Mouse (Mus musculus): ENCODE results near the gene Mei1. TPM values are rescaled to one million over a fixed set of nuclear protein-coding genes. Genes with fewer than 3 reads are reported as not detected.

Mei1 gene
- polyA plus RNA-seq, 1 experiment from 2014 or later, result not detected

- Histone ChIP-seq H3K4me1 (no peaks in the 10 kb centered on the region), H3K27ac (no peak overlapping the region), H3K9me3 (replicated peaks) (no peaks in the 10 kb centered on the region), H3K27me3 (ENCODE audit: low read depth, poor library complexity, severe bottlenecking) (no peaks in the 10 kb centered on the region), H3K4me3 (no peak overlapping the region), H3K36me3 (no peaks in the 10 kb centered on the region)
- WGBS, result 73% methylated on average over 5 of the region's 5 CpGs
- DNase-seq (ENCODE audit: low spot score), result no peak
Measured at GRCm38 (mm10) chr15:82052544-82052943, 17.3 kb upstream of the Mei1 start.

GRCm38 (mm10) chr15:82058719-82059201 lies 11.0 kb upstream of the Mei1 start, which contains the start of gene 4930407I10Rik:
4930407I10Rik (plus strand) TSS chr15:82059151.
- no peaks in the 10 kb centered on the region for H3K36me3 ChIP-seq
- peaks cover 5% of the 10 kb centered on the region for H3K4me1 ChIP-seq
- H3K9me3 ChIP-seq (replicated peaks), result no peaks in the 10 kb centered on the region
- WGBS, result 81% methylated on average over 1 of the region's 1 CpGs
- no peak within 1 kb of the TSS for H3K4me3 ChIP-seq
- H3K27me3 ChIP-seq (ENCODE audit: low read depth, poor library complexity, severe bottlenecking), result peaks cover 20% of the 10 kb centered on the region
- no peak within 1 kb of the TSS for H3K27ac ChIP-seq
- no peak for DNase-seq (ENCODE audit: low spot score)

GRCm38 (mm10) chr15:82063909-82064308 lies 5.9 kb upstream of the Mei1 start:
- no peaks in the 10 kb centered on the region for H3K36me3 ChIP-seq
- no peak overlapping the region for H3K4me3 ChIP-seq
- WGBS, result 63% methylated on average over 14 of the region's 14 CpGs
- H3K27ac ChIP-seq, result no peak overlapping the region
- H3K27me3 ChIP-seq (ENCODE audit: low read depth, poor library complexity, severe bottlenecking), result peaks cover 55% of the 10 kb centered on the region
- DNase-seq (ENCODE audit: low spot score), result no peak
- no peaks in the 10 kb centered on the region for H3K9me3 ChIP-seq (replicated peaks)
- H3K4me1 ChIP-seq, result peaks cover 10% of the 10 kb centered on the region

GRCm38 (mm10) chr15:82065511-82065910 lies 4.3 kb upstream of the Mei1 start:
- no peaks in the 10 kb centered on the region for H3K9me3 ChIP-seq (replicated peaks)
- peak; percentile 76 for DNase-seq (ENCODE audit: low spot score)
- no peak overlapping the region for H3K27ac ChIP-seq
- H3K36me3 ChIP-seq, result no peaks in the 10 kb centered on the region
- H3K27me3 ChIP-seq (ENCODE audit: low read depth, poor library complexity, severe bottlenecking), result peaks cover 71% of the 10 kb centered on the region
- no peak overlapping the region for H3K4me3 ChIP-seq
- H3K4me1 ChIP-seq, result peaks cover 17% of the 10 kb centered on the region
- 19% methylated on average over 7 of the region's 7 CpGs for WGBS

DNA sequence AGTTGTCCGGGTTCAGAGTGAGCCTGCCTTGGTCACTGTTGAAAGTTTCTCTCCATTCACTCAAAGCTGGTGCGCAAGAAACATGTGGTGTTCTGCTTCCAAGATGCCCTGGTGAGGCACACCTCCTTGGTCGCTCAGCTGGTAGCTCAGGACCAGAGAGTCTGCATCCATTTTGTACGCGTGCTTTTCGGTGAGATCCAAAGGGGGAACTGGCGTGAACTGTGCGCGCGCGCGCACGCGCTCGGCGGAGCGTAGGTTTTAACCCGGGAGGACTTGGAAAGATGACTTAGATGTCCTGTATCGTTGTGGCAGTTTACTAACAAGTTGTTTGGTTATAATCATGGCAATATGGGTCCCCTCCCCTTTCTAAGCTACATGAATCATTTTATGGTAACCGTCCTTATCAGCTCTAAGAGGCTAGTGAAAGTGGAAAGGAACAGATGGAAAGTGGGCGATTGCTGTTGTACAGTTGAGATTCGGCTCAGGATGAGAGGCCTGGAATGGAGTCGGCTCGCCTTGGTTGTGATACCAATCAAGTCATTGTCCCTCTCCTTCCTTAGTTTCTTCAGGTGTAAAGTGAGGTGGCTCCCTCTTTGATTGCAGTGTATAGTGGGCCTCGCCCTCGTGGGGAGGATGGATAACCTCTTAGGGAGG lies 2.1 kb downstream of the Mei1 start:
- peaks cover 50% of the 10 kb centered on the region for H3K27me3 ChIP-seq (ENCODE audit: low read depth, poor library complexity, severe bottlenecking)
- no peaks in the 10 kb centered on the region for H3K9me3 ChIP-seq (replicated peaks)

GRCm38 (mm10) chr15:82073490-82073889 lies 3.7 kb downstream of the Mei1 start:
- no peak overlapping the region for H3K27ac ChIP-seq
- H3K9me3 ChIP-seq (replicated peaks), result no peaks in the 10 kb centered on the region
- no peaks in the 10 kb centered on the region for H3K36me3 ChIP-seq
- H3K4me3 ChIP-seq, result no peak overlapping the region
- 93% methylated on average over 7 of the region's 7 CpGs for WGBS
- peaks cover 40% of the 10 kb centered on the region for H3K27me3 ChIP-seq (ENCODE audit: low read depth, poor library complexity, severe bottlenecking)
- DNase-seq (ENCODE audit: low spot score), result no peak
- H3K4me1 ChIP-seq, result peaks cover 7% of the 10 kb centered on the region

More for the DNA sequence above, 2.1 kb downstream of the Mei1 start:
- Histone ChIP-seq H3K36me3 (no peaks in the 10 kb centered on the region), H3K4me1 (peaks cover 7% of the 10 kb centered on the region), H3K4me3 (no peak overlapping the region), H3K27ac (no peak overlapping the region)
- DNase-seq (ENCODE audit: low spot score), result no peak
- WGBS, result 89% methylated on average over 26 of the region's 26 CpGs

DNA sequence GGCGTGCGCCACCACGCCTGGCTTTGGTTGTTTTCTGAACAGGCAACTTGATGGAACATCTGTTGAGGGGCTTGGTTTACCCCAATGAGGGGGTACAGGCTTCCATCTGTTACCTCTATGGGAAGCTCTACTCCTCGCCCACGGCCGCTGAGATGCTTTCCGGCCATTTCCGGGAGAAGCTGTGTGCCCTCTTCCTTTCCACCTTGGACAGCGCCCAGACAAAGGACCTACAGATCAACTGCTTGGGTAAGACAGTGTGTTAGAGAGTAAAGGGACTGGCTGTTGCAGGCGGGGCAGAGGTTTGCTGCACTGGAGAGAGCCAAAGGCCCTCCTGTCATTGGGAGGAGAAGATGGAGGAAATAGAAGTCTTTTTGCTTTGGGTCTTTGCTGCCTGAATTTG lies 10.1 kb downstream of the Mei1 start:
- H3K4me3 ChIP-seq, result no peak overlapping the region
- H3K9me3 ChIP-seq (replicated peaks), result no peaks in the 10 kb centered on the region
- DNase-seq (ENCODE audit: low spot score), result peak; percentile 43
- no peaks in the 10 kb centered on the region for H3K36me3 ChIP-seq
- H3K27me3 ChIP-seq (ENCODE audit: low read depth, poor library complexity, severe bottlenecking), result 0 out of 2 replicates have a peak, but pooled peaks cover 6% of the 10 kb centered on the region
- H3K4me1 ChIP-seq, result no peaks in the 10 kb centered on the region
- WGBS, result 67% methylated on average over 10 of the region's 10 CpGs
- H3K27ac ChIP-seq, result no peak overlapping the region

- WGBS, result 37% methylated on average over 7 of the region's 7 CpGs
- Histone ChIP-seq H3K27me3 (ENCODE audit: low read depth, poor library complexity, severe bottlenecking) (0 out of 2 replicates have a peak, but pooled peaks cover 6% of the 10 kb centered on the region), H3K27ac (no peak overlapping the region), H3K4me1 (no peaks in the 10 kb centered on the region), H3K4me3 (no peak overlapping the region), H3K36me3 (no peaks in the 10 kb centered on the region), H3K9me3 (replicated peaks) (no peaks in the 10 kb centered on the region)
- DNase-seq (ENCODE audit: low spot score), result peak; percentile 47
Measured at GRCm38 (mm10) chr15:82081161-82081560, 11.4 kb downstream of the Mei1 start.

DNA sequence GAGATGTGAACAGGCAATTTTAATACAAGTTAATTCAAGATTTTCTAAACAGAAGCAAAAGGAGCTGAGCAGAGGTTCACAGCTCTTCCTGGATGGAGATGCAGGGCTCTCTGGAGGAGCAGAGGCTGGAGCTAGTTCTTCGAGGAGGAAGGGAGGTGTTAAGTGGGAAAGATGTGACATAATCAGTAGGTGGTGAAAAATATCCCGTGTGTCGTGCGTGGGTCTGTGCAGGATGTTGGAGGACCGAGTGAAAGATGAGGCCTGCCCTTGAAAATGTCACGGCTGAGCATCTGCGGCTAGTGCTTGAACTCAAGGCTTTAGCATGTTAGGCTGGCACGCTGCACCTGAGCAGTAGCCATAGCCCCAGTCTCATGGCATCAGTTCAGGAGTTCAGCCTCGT lies 15.8 kb downstream of the Mei1 start:
- Histone ChIP-seq H3K27me3 (ENCODE audit: low read depth, poor library complexity, severe bottlenecking) (peaks cover 32% of the 10 kb centered on the region; the same call in 1 of the 2 replicates), H3K4me3 (no peak overlapping the region), H3K4me1 (no peaks in the 10 kb centered on the region), H3K27ac (no peak overlapping the region), H3K36me3 (no peaks in the 10 kb centered on the region), H3K9me3 (replicated peaks) (no peaks in the 10 kb centered on the region)
- WGBS, result 84% methylated on average over 9 of the region's 9 CpGs
- DNase-seq (ENCODE audit: low spot score), result no peak

- no peak overlapping the region for H3K4me3 ChIP-seq
- no peaks in the 10 kb centered on the region for H3K36me3 ChIP-seq
- no peaks in the 10 kb centered on the region for H3K9me3 ChIP-seq (replicated peaks)
- no peak for DNase-seq (ENCODE audit: low spot score)
- H3K27ac ChIP-seq, result no peak overlapping the region
- no peaks in the 10 kb centered on the region for H3K4me1 ChIP-seq
- 86% methylated on average over 12 of the region's 12 CpGs for WGBS
- H3K27me3 ChIP-seq (ENCODE audit: low read depth, poor library complexity, severe bottlenecking), result peaks cover 32% of the 10 kb centered on the region; the same call in 1 of the 2 replicates
Measured at GRCm38 (mm10) chr15:82086131-82086530, 16.3 kb downstream of the Mei1 start.

- no peak overlapping the region for H3K27ac ChIP-seq
- H3K27me3 ChIP-seq (ENCODE audit: low read depth, poor library complexity, severe bottlenecking), result peaks cover 32% of the 10 kb centered on the region; the same call in 1 of the 2 replicates
- H3K36me3 ChIP-seq, result no peaks in the 10 kb centered on the region
- WGBS, result 17% methylated on average over 10 of the region's 10 CpGs
- no peaks in the 10 kb centered on the region for H3K9me3 ChIP-seq (replicated peaks)
- H3K4me1 ChIP-seq, result no peaks in the 10 kb centered on the region
- DNase-seq (ENCODE audit: low spot score), result peak; percentile 44
- no peak overlapping the region for H3K4me3 ChIP-seq
Measured at GRCm38 (mm10) chr15:82087266-82087665, 17.5 kb downstream of the Mei1 start.

DNA sequence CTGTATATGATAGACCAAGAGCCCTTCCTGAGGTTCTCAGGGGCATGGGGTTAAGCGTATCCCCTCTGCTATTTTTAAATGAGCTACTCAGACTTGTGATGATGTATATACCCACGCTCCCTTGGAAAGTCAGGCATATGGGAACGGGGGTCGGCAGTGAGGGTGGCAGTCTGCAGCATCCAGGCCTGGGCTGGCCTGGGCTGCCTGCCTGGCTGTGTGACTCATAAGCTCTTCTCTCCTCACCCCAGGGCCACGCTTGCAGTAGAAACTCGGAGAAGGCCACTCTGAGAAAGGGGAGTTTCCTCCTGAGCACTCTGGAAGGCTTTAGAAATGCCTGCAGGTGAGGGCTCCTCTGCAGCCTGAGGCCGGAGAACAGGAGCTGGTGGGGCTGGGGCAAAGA lies 21.3 kb downstream of the Mei1 start:
- no peak for DNase-seq (ENCODE audit: low spot score)
- no peaks in the 10 kb centered on the region for H3K4me1 ChIP-seq
- 80% methylated on average over 7 of the region's 7 CpGs for WGBS
- H3K27ac ChIP-seq, result no peak overlapping the region
- H3K9me3 ChIP-seq (replicated peaks), result no peaks in the 10 kb centered on the region
- no peak overlapping the region for H3K4me3 ChIP-seq
- H3K36me3 ChIP-seq, result no peaks in the 10 kb centered on the region
- H3K27me3 ChIP-seq (ENCODE audit: low read depth, poor library complexity, severe bottlenecking), result peaks cover 26% of the 10 kb centered on the region; the same call in 1 of the 2 replicates

- Histone ChIP-seq H3K36me3 (no peaks in the 10 kb centered on the region), H3K9me3 (replicated peaks) (no peaks in the 10 kb centered on the region), H3K4me1 (peaks cover 3% of the 10 kb centered on the region; the same call in 1 of the 2 replicates), H3K4me3 (no peak overlapping the region), H3K27me3 (ENCODE audit: low read depth, poor library complexity, severe bottlenecking) (peaks cover 3% of the 10 kb centered on the region; the same call in 1 of the 2 replicates), H3K27ac (peak overlapping the region; percentile 25; the same call in 1 of the 2 replicates)
- peak; percentile 66 for DNase-seq (ENCODE audit: low spot score)
- 21% methylated on average over 8 of the region's 8 CpGs for WGBS
Measured at GRCm38 (mm10) chr15:82106953-82107555, 37.3 kb downstream of the Mei1 start.

All from limb, embryonic 10.5 days (tissue).